Comparison of ENCODE assay signal across 8 mouse cellular contexts in genomic region chr7:143978741-143979371, GRCm38 (mm10). TPM values are rescaled to one million over a fixed set of nuclear protein-coding genes. Genes with fewer than 3 reads are reported as not detected.
DNase-seq lines count a peak whose midpoint lies in the region; ATAC-seq and TF ChIP-seq lines count a peak whose summit lies in the region.

No protein-coding gene starts in this region.

- peak; percentile 52 for TF ChIP-seq CTCF in E14TG2a.4 (conservative IDR thresholded peaks at IDR 0.05; ENCODE audit: low read length)

- peaks cover 41% of the 10 kb centered on the region for H3K4me1 ChIP-seq in E14TG2a.4 (replicated peaks; ENCODE audit: low read depth, low read length)
- peaks cover 21% of the 10 kb centered on the region for H3K4me1 ChIP-seq in forebrain, embryonic 12.5 days
- H3K4me1 ChIP-seq in hindbrain, embryonic 11.5 days (replicated peaks; ENCODE audit: control insufficient read depth, insufficient read depth, low read length): peaks cover 10% of the 10 kb centered on the region

- H3K4me3 ChIP-seq in E14TG2a.4 (replicated peaks; ENCODE audit: low read length): peak overlapping the region; percentile 86
- H3K4me3 ChIP-seq in forebrain, embryonic 12.5 days (replicated peaks): peak overlapping the region; percentile 53
- peak overlapping the region; percentile 50 for H3K4me3 ChIP-seq in hindbrain, embryonic 11.5 days (ENCODE audit: low read depth, low read length)

- peaks cover 81% of the 10 kb centered on the region for H3K27me3 ChIP-seq in E14TG2a.4 (ENCODE audit: insufficient read depth, low read length)
- H3K27me3 ChIP-seq in forebrain, embryonic 12.5 days: peaks cover 78% of the 10 kb centered on the region
- H3K27me3 ChIP-seq in hindbrain, embryonic 11.5 days (ENCODE audit: control insufficient read depth, insufficient read depth, low read length): peaks cover 51% of the 10 kb centered on the region

- peak overlapping the region; percentile 93 for H3K4me2 ChIP-seq in forebrain, embryonic 12.5 days
- peak overlapping the region; percentile 68 for H3K4me2 ChIP-seq in hindbrain, embryonic 11.5 days (replicated peaks; ENCODE audit: low read depth, low read length)

- DNase-seq in brain, embryonic 18.5 days (ENCODE audit: low read depth, low spot score): peak; percentile 47
- DNase-seq in hindbrain, embryonic 11.5 days (ENCODE audit: low spot score): peak; percentile 86
- DNase-seq in layer of hippocampus, postnatal 25 days (ENCODE audit: extremely low spot score in 1 of 2, low spot score in 1 of 2): peak; percentile 46 to 64
- peak; percentile 66 for DNase-seq in lung, postnatal 10 days
- DNase-seq in retina, postnatal 1 day: peak; percentile 90
- peak; percentile 43 to 52 for DNase-seq in urinary bladder, adult 18-20 months (ENCODE audit: low spot score in 2 of 2)

- H3K9me3 ChIP-seq in E14TG2a.4 (ENCODE audit: low read length): no peaks in the 10 kb centered on the region
- H3K9me3 ChIP-seq in forebrain, embryonic 12.5 days: no peaks in the 10 kb centered on the region
- no peaks in the 10 kb centered on the region for H3K9me3 ChIP-seq in hindbrain, embryonic 11.5 days (ENCODE audit: control insufficient read depth, low read length)

- H3K36me3 ChIP-seq in E14TG2a.4 (ENCODE audit: insufficient read depth, low read length): no peaks in the 10 kb centered on the region
- H3K36me3 ChIP-seq in forebrain, embryonic 12.5 days (replicated peaks): no peaks in the 10 kb centered on the region
- no peaks in the 10 kb centered on the region for H3K36me3 ChIP-seq in hindbrain, embryonic 11.5 days (ENCODE audit: control insufficient read depth, insufficient read depth, low read length)

- H3K9ac ChIP-seq in forebrain, embryonic 12.5 days: peak overlapping the region; percentile 43
- peak overlapping the region; percentile 50 for H3K9ac ChIP-seq in hindbrain, embryonic 11.5 days (ENCODE audit: low read depth, low read length)

- no peak overlapping the region for H3K27ac ChIP-seq in forebrain, embryonic 12.5 days
- 0 out of 2 replicates have a peak overlapping the region, but pooled peaks have one; percentile 17 for H3K27ac ChIP-seq in hindbrain, embryonic 11.5 days (ENCODE audit: low read depth, low read length)

- peak; percentile 78; the same call in 1 of the 2 replicates for ATAC-seq in forebrain, embryonic 12.5 days (ENCODE audit: low FRiP score)
- ATAC-seq in hindbrain, embryonic 11.5 days (ENCODE audit: low FRiP score): peak; percentile 78

- under 1% methylated on average over 44 of the region's 50 CpGs for WGBS in forebrain, embryonic 12.5 days
- WGBS in hindbrain, embryonic 11.5 days: under 1% methylated on average over 48 of the region's 50 CpGs

RNA-seq across cellular contexts. Expression of gene Shank2, which starts 22.9 kb away (rescaled TPM):
- polyA plus RNA-seq in forebrain, embryonic 12.5 days (2016; fragmentation: Nextera tagmentation; extraction: Ambion mirVana): 2.8 and 3.0 TPM in 2 replicates
- polyA plus RNA-seq in hindbrain, embryonic 11.5 days (2014; fragmentation: Nextera tagmentation; extraction: Ambion mirVana): 2.2 and 2.7 TPM in 2 replicates
- 100 to 1,000 TPM; 110 to 137 TPM for total RNA-seq in layer of hippocampus, postnatal 25 days (2021)
